ENCODE assay signal across 12 mouse cellular contexts in genomic region chr13:112166338-112166802, GRCm38 (mm10).
A peak's percentile ranks its signal among the peaks of the same experiment; 100 is the strongest.
DNase-seq lines count a peak whose midpoint lies in the region; ATAC-seq lines count a peak whose summit lies in the region.
"Had no signal": no experiment of that assay in that cellular context is flagged by ENCODE, and none has a peak within 500 bp of the region (broad histone marks: within the 10 kb centered on the region; RNA-seq: fewer than 3 reads in every experiment).

No protein-coding gene starts in this region.

- H3K27ac ChIP-seq in neural tube, embryonic 15.5 days (replicated peaks): peak overlapping the region; percentile 69
- H3K27ac ChIP-seq: gastrocnemius, adult 2 months; macrophage; stomach, postnatal 0 days had no signal

- H3K4me1 ChIP-seq in neural tube, embryonic 15.5 days: peaks cover 20% of the 10 kb centered on the region

- no peaks in the 10 kb centered on the region for H3K36me3 ChIP-seq in neural tube, embryonic 15.5 days

- DNase-seq in cerebellum, postnatal 10 days: peak; percentile 56 to 62
- no peak for DNase-seq in cerebellum, adult 18-20 months
- peak; percentile 63 to 74 for DNase-seq in right cerebral cortex, postnatal 10 days (ENCODE audit: low spot score in 2 of 2)
- no peak for DNase-seq in right cerebral cortex, postnatal 14 days
- DNase-seq in layer of hippocampus, adult 9-11 months: peak; percentile 33
- DNase-seq in gastrocnemius, adult 18-20 months (ENCODE audit: low spot score): no peak
- DNase-seq: adrenal gland, postnatal 25 days; gastrocnemius, adult 2 months had no signal

- peak; percentile 69; the same call in 1 of the 2 replicates for ATAC-seq in neural tube, embryonic 15.5 days (ENCODE audit: low FRiP score)
- ATAC-seq in CD4-positive, CD25-positive, alpha-beta regulatory T cell, adult 4 months: no peak

- H3K9ac ChIP-seq in neural tube, embryonic 15.5 days (replicated peaks): no peak overlapping the region

- no peak overlapping the region for H3K4me3 ChIP-seq in neural tube, embryonic 15.5 days (replicated peaks)
- H3K4me3 ChIP-seq: gastrocnemius, adult 2 months had no signal

- H3K9me3 ChIP-seq in neural tube, embryonic 15.5 days (replicated peaks): no peaks in the 10 kb centered on the region

- no peaks in the 10 kb centered on the region for H3K27me3 ChIP-seq in neural tube, embryonic 15.5 days (replicated peaks)

- 15% methylated on average over 10 of the region's 10 CpGs for WGBS in neural tube, embryonic 15.5 days

- H3K4me2 ChIP-seq in neural tube, embryonic 15.5 days: peak overlapping the region; percentile 23

Comparison
In these comparisons a context has a peak if more than half of its experiments do, and no peak if none do; other contexts are left out.
1. DNase-seq: peak in cerebellum, postnatal 10 days (2 of 2), right cerebral cortex, postnatal 10 days (2 of 2) and layer of hippocampus, adult 9-11 months (single experiment); none in cerebellum, adult 18-20 months (0 of 2), right cerebral cortex, postnatal 14 days (single experiment) and gastrocnemius, adult 18-20 months (single experiment).